In genomic region chr8:84705960-84706359, GRCm38 (mm10) we compare ENCODE assay signal across 8 mouse cellular contexts. TPM values are rescaled to one million over a fixed set of nuclear protein-coding genes. Genes with fewer than 3 reads are reported as not detected.
DNase-seq lines count a peak whose midpoint lies in the region; ATAC-seq lines count a peak whose summit lies in the region.

No protein-coding gene starts in this region.

- H3K9ac ChIP-seq in heart, embryonic 16.5 days (ENCODE audit: low read length): peak overlapping the region; percentile 61
- H3K9ac ChIP-seq in hindbrain, embryonic 16.5 days (ENCODE audit: low read depth, low read length): peak overlapping the region; percentile 51
- H3K9ac ChIP-seq in midbrain, embryonic 12.5 days (replicated peaks): no peak overlapping the region

- 18% methylated on average over 12 of the region's 12 CpGs for WGBS in heart, embryonic 16.5 days
- 6% methylated on average over 12 of the region's 12 CpGs for WGBS in hindbrain, embryonic 16.5 days
- under 1% methylated on average over 12 of the region's 12 CpGs for WGBS in midbrain, embryonic 12.5 days

- H3K4me1 ChIP-seq in heart, embryonic 16.5 days (ENCODE audit: control insufficient read depth, insufficient read depth, low read length): peaks cover 39% of the 10 kb centered on the region
- peaks cover 20% of the 10 kb centered on the region for H3K4me1 ChIP-seq in brown adipose tissue, adult 24 weeks (ENCODE audit: control insufficient read depth, insufficient read depth, insufficient read length, low read length)
- H3K4me1 ChIP-seq in hindbrain, embryonic 16.5 days (ENCODE audit: control insufficient read depth, insufficient read depth, low read depth, low read length): peaks cover 33% of the 10 kb centered on the region
- peaks cover 64% of the 10 kb centered on the region for H3K4me1 ChIP-seq in midbrain, embryonic 12.5 days

- no peaks in the 10 kb centered on the region for H3K9me3 ChIP-seq in heart, embryonic 16.5 days (replicated peaks; ENCODE audit: control insufficient read depth, low read length)
- H3K9me3 ChIP-seq in hindbrain, embryonic 16.5 days (ENCODE audit: control insufficient read depth, low read length): no peaks in the 10 kb centered on the region
- H3K9me3 ChIP-seq in midbrain, embryonic 12.5 days: no peaks in the 10 kb centered on the region

- DNase-seq in heart, postnatal 10 days: no peak
- no peak for DNase-seq in frontal cortex, postnatal 36 days (ENCODE audit: low spot score in 2 of 2)
- no peak for DNase-seq in retina, postnatal 1 day
- no peak for DNase-seq in right cerebral cortex, postnatal 36 days (ENCODE audit: low spot score in 2 of 2)

- peak overlapping the region; percentile 58 for H3K4me2 ChIP-seq in heart, embryonic 16.5 days (ENCODE audit: low read depth, low read length)
- H3K4me2 ChIP-seq in hindbrain, embryonic 16.5 days (ENCODE audit: low read length): peak overlapping the region; percentile 45
- peak overlapping the region; percentile 30 for H3K4me2 ChIP-seq in midbrain, embryonic 12.5 days (replicated peaks)

- no peak for ATAC-seq in heart, embryonic 16.5 days (replicated peaks; ENCODE audit: extremely low read depth, insufficient read depth, low FRiP score)
- ATAC-seq in hindbrain, embryonic 16.5 days: no peak
- ATAC-seq in midbrain, embryonic 12.5 days (ENCODE audit: low FRiP score, low read depth): no peak

- H3K27ac ChIP-seq in heart, embryonic 16.5 days (ENCODE audit: low read length): peak overlapping the region; percentile 69; the same call in 1 of the 2 replicates
- no peak overlapping the region for H3K27ac ChIP-seq in brown adipose tissue, adult 24 weeks (replicated peaks; ENCODE audit: low read depth, low read length)
- no peak overlapping the region for H3K27ac ChIP-seq in hindbrain, embryonic 16.5 days (ENCODE audit: low read depth, low read length)
- 0 out of 2 replicates have a peak overlapping the region, but pooled peaks have one; percentile 40 for H3K27ac ChIP-seq in midbrain, embryonic 12.5 days (replicated peaks)

- intact Hi-C loops in heart, postnatal 10 days (cut with DNase I): no loop called here

- peaks cover 43% of the 10 kb centered on the region for H3K27me3 ChIP-seq in heart, embryonic 16.5 days (ENCODE audit: control insufficient read depth, insufficient read depth, low read length)
- peaks cover 20% of the 10 kb centered on the region for H3K27me3 ChIP-seq in hindbrain, embryonic 16.5 days (replicated peaks; ENCODE audit: control insufficient read depth, insufficient read depth, low read length)
- H3K27me3 ChIP-seq in midbrain, embryonic 12.5 days: peaks cover 94% of the 10 kb centered on the region

- H3K4me3 ChIP-seq in heart, embryonic 16.5 days (ENCODE audit: low read length): peak overlapping the region; percentile 48
- H3K4me3 ChIP-seq in brown adipose tissue, adult 24 weeks (ENCODE audit: insufficient read depth, low read depth, low read length): peak overlapping the region; percentile 57
- H3K4me3 ChIP-seq in hindbrain, embryonic 16.5 days (ENCODE audit: low read length): no peak overlapping the region; the same call in 1 of the 2 replicates
- peak overlapping the region; percentile 31 for H3K4me3 ChIP-seq in midbrain, embryonic 12.5 days

- 0 out of 2 replicates have a peak, but pooled peaks cover 3% of the 10 kb centered on the region for H3K36me3 ChIP-seq in heart, embryonic 16.5 days (ENCODE audit: control insufficient read depth, insufficient read depth)
- no peaks in the 10 kb centered on the region for H3K36me3 ChIP-seq in hindbrain, embryonic 16.5 days (ENCODE audit: control insufficient read depth, insufficient read depth, low read length)
- no peaks in the 10 kb centered on the region for H3K36me3 ChIP-seq in midbrain, embryonic 12.5 days

RNA-seq across cellular contexts. Expression of gene Lyl1, which starts 4.7 kb away (rescaled TPM):
- 10.2 and 12.0 TPM in 2 replicates for polyA plus RNA-seq in heart, embryonic 16.5 days (2015; fragmentation: Nextera tagmentation; extraction: Ambion mirVana)
- total RNA-seq in heart, postnatal 10 days (2021): 1 to 10 TPM; 8.4 to 9.1 TPM
- 2.9 and 3.1 TPM in 2 replicates for polyA plus RNA-seq in brown adipose tissue, adult 24 weeks (2012; ENCODE audit: insufficient read depth, insufficient read length, missing spikeins)
- polyA plus RNA-seq in hindbrain, embryonic 16.5 days (2015; fragmentation: Nextera tagmentation; extraction: Ambion mirVana): 2.6 and 3.2 TPM in 2 replicates
- 3.5 and 5.6 TPM in 2 replicates for polyA plus RNA-seq in midbrain, embryonic 12.5 days (2016; fragmentation: Nextera tagmentation; extraction: Ambion mirVana)

RNA-seq across cellular contexts. Expression of gene G430095P16Rik, which starts 16.8 kb away (rescaled TPM):
- polyA plus RNA-seq in heart, embryonic 16.5 days (2015; fragmentation: Nextera tagmentation; extraction: Ambion mirVana): 3.1 and 4.7 TPM in 2 replicates
- under 1 TPM; 0.50 to 0.89 TPM for total RNA-seq in heart, postnatal 10 days (2021)
- polyA plus RNA-seq in brown adipose tissue, adult 24 weeks (2012; ENCODE audit: insufficient read depth, insufficient read length, missing spikeins): 1.9 TPM in 1 of 2 replicates, not detected in the other
- 0.82 and 0.89 TPM in 2 replicates for polyA plus RNA-seq in hindbrain, embryonic 16.5 days (2015; fragmentation: Nextera tagmentation; extraction: Ambion mirVana)
- 2.0 and 2.4 TPM in 2 replicates for polyA plus RNA-seq in midbrain, embryonic 12.5 days (2016; fragmentation: Nextera tagmentation; extraction: Ambion mirVana)

RNA-seq across cellular contexts. Expression of gene Nacc1, which starts 18.3 kb away (rescaled TPM):
- 11.7 and 14.4 TPM in 2 replicates for polyA plus RNA-seq in heart, embryonic 16.5 days (2015; fragmentation: Nextera tagmentation; extraction: Ambion mirVana)
- 10 to 100 TPM; 50.2 TPM for total RNA-seq in heart, postnatal 10 days (2021)
- polyA plus RNA-seq in brown adipose tissue, adult 24 weeks (2012; ENCODE audit: insufficient read depth, insufficient read length, missing spikeins): 19.0 and 22.9 TPM in 2 replicates
- polyA plus RNA-seq in hindbrain, embryonic 16.5 days (2015; fragmentation: Nextera tagmentation; extraction: Ambion mirVana): 12.4 and 15.5 TPM in 2 replicates
- polyA plus RNA-seq in midbrain, embryonic 12.5 days (2016; fragmentation: Nextera tagmentation; extraction: Ambion mirVana): 20.8 and 25.0 TPM in 2 replicates

RNA-seq across cellular contexts. Expression of gene Trmt1, which starts 19.9 kb away (rescaled TPM):
- polyA plus RNA-seq in heart, embryonic 16.5 days (2015; fragmentation: Nextera tagmentation; extraction: Ambion mirVana): 43.2 and 46.7 TPM in 2 replicates
- 10 to 100 TPM; 40.3 to 40.6 TPM for total RNA-seq in heart, postnatal 10 days (2021)
- 25.1 and 33.4 TPM in 2 replicates for polyA plus RNA-seq in brown adipose tissue, adult 24 weeks (2012; ENCODE audit: insufficient read depth, insufficient read length, missing spikeins)
- polyA plus RNA-seq in hindbrain, embryonic 16.5 days (2015; fragmentation: Nextera tagmentation; extraction: Ambion mirVana): 66.8 and 71.2 TPM in 2 replicates
- 53.6 and 58.8 TPM in 2 replicates for polyA plus RNA-seq in midbrain, embryonic 12.5 days (2016; fragmentation: Nextera tagmentation; extraction: Ambion mirVana)

RNA-seq across cellular contexts. Expression of gene Ier2, which starts 43.3 kb away (rescaled TPM):
- 43.0 and 43.3 TPM in 2 replicates for polyA plus RNA-seq in heart, embryonic 16.5 days (2015; fragmentation: Nextera tagmentation; extraction: Ambion mirVana)
- 10 to 100 TPM; 30.8 to 31.4 TPM for total RNA-seq in heart, postnatal 10 days (2021)
- 17.2 and 62.3 TPM in 2 replicates for polyA plus RNA-seq in brown adipose tissue, adult 24 weeks (2012; ENCODE audit: insufficient read depth, insufficient read length, missing spikeins)
- 18.2 and 19.6 TPM in 2 replicates for polyA plus RNA-seq in hindbrain, embryonic 16.5 days (2015; fragmentation: Nextera tagmentation; extraction: Ambion mirVana)
- polyA plus RNA-seq in midbrain, embryonic 12.5 days (2016; fragmentation: Nextera tagmentation; extraction: Ambion mirVana): 47.1 and 47.4 TPM in 2 replicates

Comparison
In these comparisons a context has a peak if more than half of its experiments do, and no peak if none do; other contexts are left out.
1. H3K27ac ChIP-seq: peak in heart, embryonic 16.5 days (single experiment) and midbrain, embryonic 12.5 days (single experiment); none in brown adipose tissue, adult 24 weeks (single experiment) and hindbrain, embryonic 16.5 days (single experiment).
2. Peak in every context shown above with its lines, with median percentiles within 50 percentile points of each other: H3K4me2 ChIP-seq.